Mouse (Mus musculus) erythroblast, adult 5-6 weeks (primary cell): Measurements from ENCODE around the gene Tmem208. TPM values are rescaled to one million over a fixed set of nuclear protein-coding genes. Genes with fewer than 3 reads are reported as not detected.

Experiments
- ATAC-seq: replicated peaks from 2 replicates; pipeline ENCODE4 v1.8.0; 2016; ENCODE audit warnings: moderate number of reproducible peaks, mild to moderate bottlenecking, moderate TSS enrichment, inconsistent platforms; ENCODE audit not compliant: poor library complexity, low FRiP score, severe bottlenecking
- total RNA-seq, 2 experiments: library from RNA; stranded (forward) in 1 of 2; stranded (reverse) in 1 of 2; fragments of 150-400 nt in 1 of 2; fragments of 200-764, 138-1000 nt in 1 of 2; gene quantifications; 2 replicates each; pipeline versions ENCODE4 v1.2.3 to v1.2.4; 2015 to 2017; ENCODE audit warnings: low replicate concordance in 2 of 2

Gene Tmem208
- total RNA-seq, 2 experiments from 2014 or later = 26.9 to 56.3 TPM

- no peak for ATAC-seq
Measured at GRCm38 (mm10) chr8:105317941-105318340, 8.2 kb upstream of the Tmem208 start.

GRCm38 (mm10) chr8:105318662-105319190 lies 7.4 kb upstream of the Tmem208 start:
- ATAC-seq = no peak

- peak; percentile 75 for ATAC-seq
Measured at GRCm38 (mm10) chr8:105323183-105323582, 3.0 kb upstream of the Tmem208 start.

GRCm38 (mm10) chr8:105325641-105326093 lies 487 bp upstream of the Tmem208 start:
- ATAC-seq = peak; percentile 16

GRCm38 (mm10) chr8:105326968-105327367 lies 814 bp downstream of the Tmem208 start:
- no peak for ATAC-seq

- ATAC-seq = no peak
Measured at GRCm38 (mm10) chr8:105330325-105330724, 4.2 kb downstream of the Tmem208 start.

- no peak for ATAC-seq
Measured at GRCm38 (mm10) chr8:105331469-105331868, 5.3 kb downstream of the Tmem208 start.

GRCm38 (mm10) chr8:105331931-105332330 lies 5.8 kb downstream of the Tmem208 start:
- no peak for ATAC-seq

GRCm38 (mm10) chr8:105332523-105332922 lies 6.4 kb downstream of the Tmem208 start:
- ATAC-seq = no peak

- peak; percentile 32; the same call in 1 of the 2 replicates for ATAC-seq
Measured at GRCm38 (mm10) chr8:105336373-105337130, 10.4 kb downstream of the Tmem208 start.

GRCm38 (mm10) chr8:105338992-105339391 lies 12.8 kb downstream of the Tmem208 start:
- no peak for ATAC-seq

- ATAC-seq = no peak
Measured at GRCm38 (mm10) chr8:105339886-105340635, 13.9 kb downstream of the Tmem208 start.

- no peak for ATAC-seq
Measured at GRCm38 (mm10) chr8:105341399-105341798, 15.2 kb downstream of the Tmem208 start.

GRCm38 (mm10) chr8:105342768-105343167 lies 16.6 kb downstream of the Tmem208 start:
- ATAC-seq = no peak

GRCm38 (mm10) chr8:105343791-105344574 lies 17.8 kb downstream of the Tmem208 start:
- no peak for ATAC-seq

GRCm38 (mm10) chr8:105345061-105345975 lies 19.2 kb downstream of the Tmem208 start:
- no peak for ATAC-seq

- peak; percentile 8; the same call in 1 of the 2 replicates for ATAC-seq
Measured at GRCm38 (mm10) chr8:105346611-105347427, 20.7 kb downstream of the Tmem208 start.
